Mouse (Mus musculus): ENCODE data around the gene Sp140.
"Not testable (repeated sequence)": the region's sequence is repeated elsewhere in the genome, so short reads cannot be mapped to it uniquely, and the experiment has no call there.

DNA sequence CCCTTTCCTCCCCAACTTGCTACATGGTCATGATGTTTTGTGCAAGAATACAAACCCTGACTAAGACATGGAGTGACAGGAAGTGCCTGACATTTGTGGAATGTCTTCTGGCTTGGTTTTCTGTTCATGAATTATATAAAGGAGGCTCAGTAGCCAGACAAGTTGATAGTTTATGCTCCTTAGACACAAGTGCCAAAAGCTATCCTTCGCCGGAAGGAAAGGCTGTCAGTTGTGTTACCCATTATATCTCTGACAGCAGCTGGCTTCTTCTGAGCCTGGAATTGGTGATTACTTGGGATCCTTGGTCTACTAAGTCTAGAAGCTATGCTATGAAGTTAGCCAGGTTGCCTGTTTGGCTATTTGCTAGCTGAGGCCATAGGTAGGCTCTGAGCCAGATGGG is 57.0 kb downstream of the Sp140 start:
- not testable (repeated sequence) for TF ChIP-seq CTCF (conservative IDR thresholded peaks at IDR 0.05; ENCODE audit: low read length); NANOG (IDR thresholded peaks at IDR 0.05; ENCODE audit: borderline replicate concordance, low read length)

Measured in E14TG2a.4 (cell line).